Comparison of ENCODE assay signal across 19 mouse cellular contexts in genomic region chr15:25912911-25913310, GRCm38 (mm10).
"Had no signal": no experiment of that assay in that cellular context is flagged by ENCODE, and none has a peak within 500 bp of the region (broad histone marks: within the 10 kb centered on the region; RNA-seq: fewer than 3 reads in every experiment).

No protein-coding gene starts in this region.

- H3K9me3 ChIP-seq: lung, embryonic 15.5 days; megakaryocyte, embryonic 14.5 days; midbrain, embryonic 10.5 days; midbrain, embryonic 13.5 days; neural tube, embryonic 13.5 days; stomach, embryonic 15.5 days had no signal

- H3K4me1 ChIP-seq: neural tube, embryonic 13.5 days; stomach, embryonic 15.5 days had no signal

- H3K9ac ChIP-seq: liver, embryonic 14.5 days; lung, embryonic 15.5 days; midbrain, embryonic 13.5 days; neural tube, embryonic 13.5 days; stomach, embryonic 15.5 days had no signal

- DNase-seq: layer of hippocampus, postnatal 36 days; lung, adult 18-20 months; lung, postnatal 10 days; lung, postnatal 36 days; retina, postnatal 1 day; right cerebral cortex, postnatal 25 days; spleen, adult 18-20 months; thymus, postnatal 25 days had no signal

- H3K27ac ChIP-seq: left cerebral cortex, adult 2 months; liver, embryonic 14.5 days; lung, embryonic 15.5 days; midbrain, embryonic 10.5 days; midbrain, embryonic 13.5 days; neural tube, embryonic 13.5 days; stomach, embryonic 15.5 days had no signal

- H3K36me3 ChIP-seq: lung, embryonic 15.5 days; midbrain, embryonic 10.5 days; midbrain, embryonic 13.5 days; neural tube, embryonic 13.5 days; stomach, embryonic 15.5 days had no signal

- H3K4me2 ChIP-seq: lung, embryonic 15.5 days; midbrain, embryonic 13.5 days; neural tube, embryonic 13.5 days; stomach, embryonic 15.5 days had no signal

- H3K4me3 ChIP-seq: left cerebral cortex, adult 2 months; lung, embryonic 15.5 days; megakaryocyte, embryonic 14.5 days; midbrain, embryonic 10.5 days; midbrain, embryonic 13.5 days; myocyte; neural tube, embryonic 13.5 days; stomach, embryonic 15.5 days had no signal

- H3K27me3 ChIP-seq: lung, embryonic 15.5 days; midbrain, embryonic 13.5 days; neural tube, embryonic 13.5 days; stomach, embryonic 15.5 days had no signal

- ATAC-seq: intestine, postnatal 0 days; midbrain, embryonic 13.5 days; midbrain, embryonic 16.5 days had no signal
